Mouse (Mus musculus) neural tube, embryonic 11.5 days (tissue): ENCODE data around the gene Cab39l. TPM values are rescaled to one million over a fixed set of nuclear protein-coding genes. Genes with fewer than 3 reads are reported as not detected.
A peak's percentile ranks its signal among the peaks of the same experiment; 100 is the strongest.

Source experiments
- ATAC-seq: fragments of 200-750 bp; cut with Nextera tagmentation; 2 replicates; pipeline ENCODE4 v1.8.0; 2017; ENCODE audit warnings: moderate number of reproducible peaks, mild to moderate bottlenecking, moderate TSS enrichment, moderate library complexity; ENCODE audit not compliant: insufficient read depth, low FRiP score, low TSS enrichment
- DNase-seq: peaks from one replicate; pipeline ENCODE4 v3.0.0-alpha.2; 2015; ENCODE audit warnings: low spot score
- H3K27ac ChIP-seq: fragments of 300-500 bp; sonication (generic); 2 replicates; pipeline ENCODE4 v1.5.1; 2014; ENCODE audit warnings: low read depth, mild to moderate bottlenecking, low read length
- H3K27me3 ChIP-seq: fragments of 300-500 bp; sonication (generic); 2 replicates; pipeline ENCODE4 v1.6.1; 2014; ENCODE audit warnings: mild to moderate bottlenecking, low read length, mixed read lengths; ENCODE audit not compliant: control insufficient read depth, insufficient read depth
- H3K36me3 ChIP-seq: fragments of 300-500 bp; sonication (generic); 2 replicates; pipeline ENCODE4 v1.6.1; 2014; ENCODE audit warnings: mild to moderate bottlenecking, low read length, moderate library complexity, mixed read lengths; ENCODE audit not compliant: control insufficient read depth, insufficient read depth
- H3K4me1 ChIP-seq: fragments of 300-500 bp; sonication (generic); 2 replicates; pipeline ENCODE4 v1.6.1; 2014; ENCODE audit warnings: low read length, mixed read lengths; ENCODE audit not compliant: control insufficient read depth, insufficient read depth
- H3K4me2 ChIP-seq: fragments of 300-500 bp; sonication (generic); 2 replicates; pipeline ENCODE4 v1.6.1; 2014; ENCODE audit warnings: low read depth, mild to moderate bottlenecking, moderate library complexity
- H3K4me3 ChIP-seq: fragments of 300-500 bp; sonication (generic); 2 replicates; pipeline ENCODE4 v1.5.1; 2014; ENCODE audit warnings: low read depth, low read length
- H3K9ac ChIP-seq: fragments of 300-500 bp; sonication (generic); 2 replicates; pipeline ENCODE4 v1.6.1; 2014; ENCODE audit warnings: mild to moderate bottlenecking, low read length
- H3K9me3 ChIP-seq: fragments of 300-500 bp; sonication (generic); 2 replicates; pipeline ENCODE4 v1.6.1; 2016; ENCODE audit warnings: low read length; ENCODE audit not compliant: control insufficient read depth
- WGBS: fragments of 180-500 bp; shearing (Covaris S2); extraction: QIAGEN DNeasy Blood & Tissue Kit; methylation state at CpG from one replicate; pipeline ENCODE4 v1.1.7; 2014; 5-methylcytosine and 5-hydroxymethylcytosine counted together
- polyA plus RNA-seq: library from polyadenylated mRNA; unstranded; fragments of >200 nt; fragmentation: Nextera tagmentation; extraction: Ambion mirVana; gene quantifications from 2 replicates; pipeline ENCODE4 v1.2.1, GENCODE M21; 2014

Cab39l gene
- polyA plus RNA-seq, 1 experiment from 2014 or later, result 38.5 TPM

DNA sequence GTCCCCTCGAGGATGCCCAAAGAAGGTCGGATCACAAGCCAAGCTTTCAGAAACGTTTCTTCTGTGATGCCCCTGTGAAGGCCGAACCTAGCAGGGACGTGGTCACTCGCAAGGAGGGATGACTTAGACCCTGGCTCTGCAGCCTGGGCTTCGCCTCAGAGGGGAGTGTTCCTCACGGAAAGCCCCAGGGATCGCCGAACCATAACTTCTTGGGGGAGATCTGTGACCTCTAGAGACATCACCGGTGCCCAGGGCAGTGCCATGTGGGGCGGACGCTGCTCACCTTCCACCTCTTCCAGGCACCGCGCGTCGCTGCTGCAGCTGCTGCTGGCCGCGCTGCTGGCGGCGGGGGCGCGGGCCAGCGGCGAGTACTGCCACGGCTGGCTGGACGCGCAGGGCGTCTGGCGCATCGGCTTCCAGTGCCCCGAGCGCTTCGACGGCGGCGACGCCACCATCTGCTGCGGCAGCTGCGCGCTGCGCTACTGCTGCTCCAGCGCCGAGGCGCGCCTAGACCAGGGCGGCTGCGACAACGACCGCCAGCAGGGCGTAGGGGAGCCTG lies 185.1 kb downstream of the Cab39l start:
- peak overlapping the region; percentile 80; the same call in 1 of the 2 replicates for H3K27ac ChIP-seq
- no peaks in the 10 kb centered on the region for H3K9me3 ChIP-seq
- WGBS, result under 1% methylated on average over 51 of the region's 51 CpGs
- no peaks in the 10 kb centered on the region for H3K36me3 ChIP-seq
- peaks cover 7% of the 10 kb centered on the region; the same call in 1 of the 2 replicates for H3K4me1 ChIP-seq
- DNase-seq (peak; percentile 81), ATAC-seq (peak; percentile 72)
- peak overlapping the region; percentile 64 for H3K9ac ChIP-seq
- peak overlapping the region; percentile 66 for H3K4me3 ChIP-seq
- peak overlapping the region; percentile 73 for H3K4me2 ChIP-seq
- peaks cover 8% of the 10 kb centered on the region; the same call in 1 of the 2 replicates for H3K27me3 ChIP-seq

DNA sequence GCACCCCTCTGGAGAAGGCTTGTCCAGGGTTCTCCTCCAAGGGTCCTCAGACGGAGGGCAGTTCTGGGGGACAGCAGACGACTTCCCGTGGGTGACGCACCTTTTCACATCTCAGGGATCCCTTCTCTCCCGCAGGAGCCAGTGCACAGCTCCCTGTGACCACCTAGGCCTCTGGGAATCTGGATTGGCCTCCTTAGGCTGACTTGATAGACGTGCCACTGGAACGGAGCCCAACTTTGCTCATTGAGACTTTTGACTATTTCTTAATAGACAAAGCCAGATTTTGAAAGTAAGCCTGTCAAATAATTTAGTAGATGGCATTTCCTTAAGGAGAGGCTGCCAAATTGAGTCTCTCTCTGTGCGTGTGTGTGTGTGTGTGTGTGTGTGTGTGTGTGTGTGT lies 185.9 kb downstream of the Cab39l start:
- H3K27ac ChIP-seq, result no peak overlapping the region
- peak overlapping the region; percentile 66 for H3K4me3 ChIP-seq
- ATAC-seq (no peak), DNase-seq (no peak)
- H3K27me3 ChIP-seq, result peaks cover 8% of the 10 kb centered on the region; the same call in 1 of the 2 replicates
- H3K4me1 ChIP-seq, result peaks cover 7% of the 10 kb centered on the region; the same call in 1 of the 2 replicates
- H3K9ac ChIP-seq, result peak overlapping the region; percentile 64
- H3K4me2 ChIP-seq, result peak overlapping the region; percentile 73
- H3K36me3 ChIP-seq, result no peaks in the 10 kb centered on the region
- H3K9me3 ChIP-seq, result no peaks in the 10 kb centered on the region
- 29% methylated on average over 8 of the region's 8 CpGs for WGBS

DNA sequence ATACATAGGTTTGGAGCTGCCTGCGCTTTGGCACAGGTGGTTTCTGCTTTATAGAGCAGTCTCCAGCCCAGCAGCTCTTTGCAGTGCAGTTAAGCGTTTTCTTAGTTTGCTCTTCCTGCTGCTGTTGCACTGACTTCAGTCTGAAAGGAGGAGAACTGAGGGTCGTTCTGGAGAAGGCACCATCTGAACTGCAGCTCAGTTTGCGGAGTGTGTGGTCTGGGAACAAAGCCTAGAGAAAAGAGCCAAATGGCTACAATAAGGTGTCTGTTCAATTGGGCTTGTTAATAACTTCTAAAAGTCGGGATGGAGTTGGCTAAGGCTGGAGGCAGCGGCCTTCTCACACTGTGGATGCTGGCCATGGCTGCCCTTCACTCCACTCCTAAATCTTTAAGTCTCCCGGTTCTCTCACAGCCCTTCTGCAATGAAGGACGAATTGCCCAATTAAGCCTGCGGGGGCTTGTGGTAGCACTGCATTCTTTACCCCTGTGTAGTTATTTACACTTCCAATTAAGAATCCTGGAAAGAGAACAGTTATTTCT lies 186.4 kb downstream of the Cab39l start:
- 17% methylated on average over 9 of the region's 9 CpGs for WGBS
- no peaks in the 10 kb centered on the region for H3K36me3 ChIP-seq
- peaks cover 8% of the 10 kb centered on the region; the same call in 1 of the 2 replicates for H3K27me3 ChIP-seq
- peaks cover 7% of the 10 kb centered on the region; the same call in 1 of the 2 replicates for H3K4me1 ChIP-seq
- peak overlapping the region; percentile 66 for H3K4me3 ChIP-seq
- peak overlapping the region; percentile 73 for H3K4me2 ChIP-seq
- DNase-seq, result no peak
- H3K27ac ChIP-seq, result no peak overlapping the region
- ATAC-seq, result no peak
- H3K9me3 ChIP-seq, result no peaks in the 10 kb centered on the region
- no peak overlapping the region for H3K9ac ChIP-seq

GRCm38 (mm10) chr14:59627823-59628222 lies 187.1 kb downstream of the Cab39l start:
- ATAC-seq, result no peak
- 22% methylated on average over 7 of the region's 7 CpGs for WGBS
- Histone ChIP-seq H3K9ac (no peak overlapping the region), H3K27ac (no peak overlapping the region), H3K36me3 (no peaks in the 10 kb centered on the region), H3K4me2 (peak overlapping the region; percentile 73), H3K9me3 (no peaks in the 10 kb centered on the region), H3K27me3 (peaks cover 8% of the 10 kb centered on the region; the same call in 1 of the 2 replicates), H3K4me1 (peaks cover 7% of the 10 kb centered on the region; the same call in 1 of the 2 replicates), H3K4me3 (peak overlapping the region; percentile 66)
- DNase-seq, result peak; percentile 53

DNA sequence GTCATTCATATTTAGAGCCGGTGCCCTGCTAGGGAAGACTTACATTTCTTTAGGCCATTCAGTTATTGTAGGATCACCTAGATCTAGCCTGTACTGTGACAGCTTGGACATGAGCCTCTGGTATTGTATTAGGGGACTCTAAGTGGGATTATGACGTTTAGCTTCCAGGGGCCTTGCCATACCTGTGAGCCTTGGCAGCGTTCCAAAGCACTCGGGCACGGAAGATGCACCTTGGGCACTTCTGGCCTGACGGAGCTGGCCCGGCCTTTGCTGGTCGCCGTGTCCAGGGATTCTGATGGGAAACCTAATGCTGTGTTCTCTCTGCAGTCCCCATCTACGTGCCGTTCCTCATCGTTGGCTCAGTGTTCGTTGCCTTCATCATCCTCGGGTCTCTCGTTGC lies 188.5 kb downstream of the Cab39l start:
- ATAC-seq (no peak), DNase-seq (no peak)
- no peak overlapping the region for H3K4me3 ChIP-seq

GRCm38 (mm10) chr14:59630096-59630495 lies 189.3 kb downstream of the Cab39l start:
- ATAC-seq, result no peak
- Histone ChIP-seq H3K27ac (no peak overlapping the region), H3K4me3 (no peak overlapping the region), H3K36me3 (no peaks in the 10 kb centered on the region), H3K9ac (no peak overlapping the region), H3K4me2 (no peak overlapping the region), H3K4me1 (peaks cover 7% of the 10 kb centered on the region; the same call in 1 of the 2 replicates), H3K9me3 (no peaks in the 10 kb centered on the region), H3K27me3 (peaks cover 8% of the 10 kb centered on the region; the same call in 1 of the 2 replicates)
- DNase-seq, result no peak
- WGBS, result 82% methylated on average over 9 of the region's 9 CpGs

More for the DNA sequence above, 188.5 kb downstream of the Cab39l start:
- H3K36me3 ChIP-seq, result no peaks in the 10 kb centered on the region
- H3K27me3 ChIP-seq, result peaks cover 8% of the 10 kb centered on the region; the same call in 1 of the 2 replicates
- no peak overlapping the region for H3K27ac ChIP-seq
- H3K4me2 ChIP-seq, result no peak overlapping the region
- no peak overlapping the region for H3K9ac ChIP-seq
- 94% methylated on average over 15 of the region's 15 CpGs for WGBS
- peaks cover 7% of the 10 kb centered on the region; the same call in 1 of the 2 replicates for H3K4me1 ChIP-seq
- H3K9me3 ChIP-seq, result no peaks in the 10 kb centered on the region

GRCm38 (mm10) chr14:59632067-59632466 lies 191.3 kb downstream of the Cab39l start:
- ATAC-seq (no peak), DNase-seq (no peak)
- H3K27ac ChIP-seq, result no peak overlapping the region
- H3K4me3 ChIP-seq, result no peak overlapping the region
- H3K27me3 ChIP-seq, result peaks cover 5% of the 10 kb centered on the region; the same call in 1 of the 2 replicates
- H3K4me1 ChIP-seq, result no peaks in the 10 kb centered on the region
- H3K4me2 ChIP-seq, result no peak overlapping the region
- WGBS, result 92% methylated on average over 6 of the region's 6 CpGs
- H3K9ac ChIP-seq, result no peak overlapping the region
- H3K36me3 ChIP-seq, result no peaks in the 10 kb centered on the region
- no peaks in the 10 kb centered on the region for H3K9me3 ChIP-seq

- DNase-seq (no peak), ATAC-seq (no peak)
- Histone ChIP-seq H3K4me1 (no peaks in the 10 kb centered on the region), H3K9ac (no peak overlapping the region), H3K27me3 (no peaks in the 10 kb centered on the region), H3K27ac (no peak overlapping the region), H3K4me3 (no peak overlapping the region), H3K9me3 (no peaks in the 10 kb centered on the region), H3K36me3 (no peaks in the 10 kb centered on the region), H3K4me2 (no peak overlapping the region)
- 86% methylated on average over 5 of the region's 5 CpGs for WGBS
These were observed 192.6 kb downstream of the Cab39l start for GRCm38 (mm10) chr14:59633295-59633898.
